Mouse (Mus musculus) hindbrain, embryonic 13.5 days (tissue): ENCODE measurements around the gene Gm10097. TPM values are rescaled to one million over a fixed set of nuclear protein-coding genes. Genes with fewer than 3 reads are reported as not detected.

Source experiments
- ATAC-seq: fragments of 200-750 bp; cut with Nextera tagmentation; 2 replicates; pipeline ENCODE4 v1.8.0; 2017; ENCODE audit warnings: moderate TSS enrichment; ENCODE audit not compliant: low FRiP score
- H3K27ac ChIP-seq: fragments of 300-500 bp; sonication (generic); 2 replicates; pipeline ENCODE4 v1.5.1; 2015; ENCODE audit warnings: inconsistent platforms, mild to moderate bottlenecking, moderate library complexity
- H3K27me3 ChIP-seq: fragments of 300-500 bp; sonication (generic); 2 replicates; pipeline ENCODE4 v1.6.1; 2015; ENCODE audit warnings: mild to moderate bottlenecking, inconsistent platforms
- H3K36me3 ChIP-seq: fragments of 300-500 bp; sonication (generic); 2 replicates; pipeline ENCODE4 v1.6.1; 2015; ENCODE audit warnings: mild to moderate bottlenecking, inconsistent platforms
- H3K4me1 ChIP-seq: fragments of 300-500 bp; sonication (generic); replicated peaks from 2 replicates; pipeline ENCODE4 v1.6.1; 2015; ENCODE audit warnings: inconsistent platforms
- H3K4me2 ChIP-seq: fragments of 300-500 bp; sonication (generic); 2 replicates; pipeline ENCODE4 v1.6.1; 2015; ENCODE audit warnings: inconsistent platforms, mild to moderate bottlenecking, moderate library complexity
- H3K4me3 ChIP-seq: fragments of 300-500 bp; sonication (generic); 2 replicates; pipeline ENCODE4 v1.5.1; 2015; ENCODE audit warnings: mild to moderate bottlenecking, inconsistent platforms
- H3K9ac ChIP-seq: fragments of 300-500 bp; sonication (generic); 2 replicates; pipeline ENCODE4 v1.6.1; 2015; ENCODE audit warnings: mild to moderate bottlenecking, inconsistent platforms
- H3K9me3 ChIP-seq: fragments of 300-500 bp; sonication (generic); 2 replicates; pipeline ENCODE4 v1.6.1; 2016; ENCODE audit warnings: inconsistent platforms
- WGBS: fragments of 180-500 bp; shearing (Covaris S2); methylation state at CpG from one replicate; pipeline ENCODE4 v1.1.7; 2015; 5-methylcytosine and 5-hydroxymethylcytosine counted together
- polyA plus RNA-seq: library from polyadenylated mRNA; unstranded; fragments of >200 nt; fragmentation: Nextera tagmentation; extraction: Ambion mirVana; gene quantifications from 2 replicates; pipeline ENCODE4 v1.2.1, GENCODE M21; 2015

Gene Gm10097
- polyA plus RNA-seq, result 0.09 and 0.12 TPM in 2 replicates

- Histone ChIP-seq H3K27me3 (no peaks in the 10 kb centered on the region), H3K4me1 (no peaks in the 10 kb centered on the region), H3K4me2 (no peak within 1 kb of the TSS), H3K27ac (no peak within 1 kb of the TSS), H3K4me3 (no peak within 1 kb of the TSS), H3K9ac (no peak within 1 kb of the TSS), H3K36me3 (peaks cover 3% of the 10 kb centered on the region; the same call in 1 of the 2 replicates), H3K9me3 (no peaks in the 10 kb centered on the region)
- ATAC-seq, result no peak
- WGBS, result 85% methylated on average over 14 of the region's 14 CpGs
Measured at GRCm38 (mm10) chr10:5068676-5069265, at the start of gene Gm10097. Gene Gm10097 (plus strand): TSS chr10:5069192.

- peaks cover 3% of the 10 kb centered on the region; the same call in 1 of the 2 replicates for H3K27me3 ChIP-seq
- no peak overlapping the region for H3K4me2 ChIP-seq
- 95% methylated on average over 4 of the region's 4 CpGs for WGBS
- no peaks in the 10 kb centered on the region for H3K9me3 ChIP-seq
- no peak for ATAC-seq
- H3K4me3 ChIP-seq, result no peak overlapping the region
- no peak overlapping the region for H3K27ac ChIP-seq
- H3K9ac ChIP-seq, result no peak overlapping the region
- H3K36me3 ChIP-seq, result peaks cover 15% of the 10 kb centered on the region
- no peaks in the 10 kb centered on the region for H3K4me1 ChIP-seq
Measured at GRCm38 (mm10) chr10:5025906-5026305, 43.1 kb upstream of the Gm10097 start.

GRCm38 (mm10) chr10:5027208-5027607 is 41.8 kb upstream of the Gm10097 start:
- no peak overlapping the region for H3K4me2 ChIP-seq
- peaks cover 16% of the 10 kb centered on the region for H3K36me3 ChIP-seq
- no peaks in the 10 kb centered on the region for H3K4me1 ChIP-seq
- no peak for ATAC-seq
- no peaks in the 10 kb centered on the region for H3K9me3 ChIP-seq
- H3K9ac ChIP-seq, result no peak overlapping the region
- no peak overlapping the region for H3K27ac ChIP-seq
- WGBS, result 77% methylated on average over 1 of the region's 1 CpGs
- H3K4me3 ChIP-seq, result no peak overlapping the region
- H3K27me3 ChIP-seq, result peaks cover 3% of the 10 kb centered on the region; the same call in 1 of the 2 replicates

- 90% methylated on average over 9 of the region's 9 CpGs for WGBS
- H3K9ac ChIP-seq, result no peak overlapping the region
- H3K4me1 ChIP-seq, result no peaks in the 10 kb centered on the region
- no peak overlapping the region for H3K27ac ChIP-seq
- ATAC-seq, result no peak
- H3K9me3 ChIP-seq, result no peaks in the 10 kb centered on the region
- H3K4me3 ChIP-seq, result no peak overlapping the region
- H3K27me3 ChIP-seq, result peaks cover 3% of the 10 kb centered on the region; the same call in 1 of the 2 replicates
- H3K4me2 ChIP-seq, result no peak overlapping the region
- peaks cover 23% of the 10 kb centered on the region for H3K36me3 ChIP-seq
Measured at GRCm38 (mm10) chr10:5028301-5028700, 40.7 kb upstream of the Gm10097 start.

GRCm38 (mm10) chr10:5029161-5029560 is 39.8 kb upstream of the Gm10097 start:
- no peaks in the 10 kb centered on the region for H3K9me3 ChIP-seq
- no peak overlapping the region for H3K27ac ChIP-seq
- peaks cover 23% of the 10 kb centered on the region for H3K36me3 ChIP-seq
- peaks cover 3% of the 10 kb centered on the region; the same call in 1 of the 2 replicates for H3K27me3 ChIP-seq
- no peak overlapping the region for H3K4me3 ChIP-seq
- no peaks in the 10 kb centered on the region for H3K4me1 ChIP-seq
- 90% methylated on average over 2 of the region's 2 CpGs for WGBS
- H3K9ac ChIP-seq, result no peak overlapping the region
- no peak for ATAC-seq
- no peak overlapping the region for H3K4me2 ChIP-seq

GRCm38 (mm10) chr10:5029883-5030282 is 39.1 kb upstream of the Gm10097 start:
- Histone ChIP-seq H3K4me3 (no peak overlapping the region), H3K36me3 (peaks cover 23% of the 10 kb centered on the region), H3K27me3 (peaks cover 3% of the 10 kb centered on the region; the same call in 1 of the 2 replicates), H3K4me2 (no peak overlapping the region), H3K9ac (no peak overlapping the region), H3K9me3 (no peaks in the 10 kb centered on the region), H3K27ac (no peak overlapping the region), H3K4me1 (no peaks in the 10 kb centered on the region)
- ATAC-seq, result no peak
- 92% methylated on average over 1 of the region's 1 CpGs for WGBS

GRCm38 (mm10) chr10:5032192-5033048 is 36.6 kb upstream of the Gm10097 start:
- 32% methylated on average over 15 of the region's 15 CpGs for WGBS
- Histone ChIP-seq H3K27me3 (peaks cover 12% of the 10 kb centered on the region), H3K36me3 (peaks cover 40% of the 10 kb centered on the region), H3K27ac (no peak overlapping the region), H3K4me1 (no peaks in the 10 kb centered on the region), H3K4me2 (no peak overlapping the region), H3K9me3 (no peaks in the 10 kb centered on the region), H3K9ac (no peak overlapping the region), H3K4me3 (no peak overlapping the region)
- peak; percentile 61; the same call in 1 of the 2 replicates for ATAC-seq

GRCm38 (mm10) chr10:5041254-5041653 is 27.7 kb upstream of the Gm10097 start:
- H3K4me1 ChIP-seq, result no peaks in the 10 kb centered on the region
- no peak overlapping the region for H3K4me3 ChIP-seq
- 72% methylated on average over 8 of the region's 8 CpGs for WGBS
- H3K4me2 ChIP-seq, result no peak overlapping the region
- H3K36me3 ChIP-seq, result peaks cover 43% of the 10 kb centered on the region
- H3K9ac ChIP-seq, result no peak overlapping the region
- H3K27me3 ChIP-seq, result peaks cover 5% of the 10 kb centered on the region; the same call in 1 of the 2 replicates
- ATAC-seq, result no peak
- no peaks in the 10 kb centered on the region for H3K9me3 ChIP-seq
- no peak overlapping the region for H3K27ac ChIP-seq

GRCm38 (mm10) chr10:5044481-5044880 is 24.5 kb upstream of the Gm10097 start:
- ATAC-seq, result no peak
- WGBS, result 95% methylated on average over 8 of the region's 8 CpGs
- Histone ChIP-seq H3K9ac (no peak overlapping the region), H3K36me3 (peaks cover 52% of the 10 kb centered on the region), H3K9me3 (no peaks in the 10 kb centered on the region), H3K4me1 (no peaks in the 10 kb centered on the region), H3K4me3 (no peak overlapping the region), H3K4me2 (no peak overlapping the region), H3K27ac (no peak overlapping the region), H3K27me3 (no peaks in the 10 kb centered on the region)

GRCm38 (mm10) chr10:5045213-5045612 is 23.8 kb upstream of the Gm10097 start:
- WGBS, result 85% methylated on average over 7 of the region's 7 CpGs
- Histone ChIP-seq H3K9ac (no peak overlapping the region), H3K4me2 (no peak overlapping the region), H3K27me3 (no peaks in the 10 kb centered on the region), H3K27ac (no peak overlapping the region), H3K4me1 (no peaks in the 10 kb centered on the region), H3K36me3 (peaks cover 47% of the 10 kb centered on the region), H3K9me3 (no peaks in the 10 kb centered on the region), H3K4me3 (no peak overlapping the region)
- ATAC-seq, result no peak

GRCm38 (mm10) chr10:5045671-5046070 is 23.3 kb upstream of the Gm10097 start:
- no peak overlapping the region for H3K9ac ChIP-seq
- H3K9me3 ChIP-seq, result no peaks in the 10 kb centered on the region
- no peak overlapping the region for H3K4me3 ChIP-seq
- ATAC-seq, result no peak
- no peaks in the 10 kb centered on the region for H3K27me3 ChIP-seq
- 95% methylated on average over 5 of the region's 5 CpGs for WGBS
- no peak overlapping the region for H3K4me2 ChIP-seq
- peaks cover 42% of the 10 kb centered on the region for H3K36me3 ChIP-seq
- no peak overlapping the region for H3K27ac ChIP-seq
- no peaks in the 10 kb centered on the region for H3K4me1 ChIP-seq

GRCm38 (mm10) chr10:5056243-5056735 is 12.7 kb upstream of the Gm10097 start:
- no peak overlapping the region for H3K4me2 ChIP-seq
- H3K9me3 ChIP-seq, result no peaks in the 10 kb centered on the region
- peaks cover 27% of the 10 kb centered on the region for H3K36me3 ChIP-seq
- 52% methylated on average over 10 of the region's 10 CpGs for WGBS
- no peak overlapping the region for H3K9ac ChIP-seq
- H3K4me3 ChIP-seq, result no peak overlapping the region
- H3K27ac ChIP-seq, result no peak overlapping the region
- H3K27me3 ChIP-seq, result no peaks in the 10 kb centered on the region
- peaks cover 5% of the 10 kb centered on the region; the same call in 1 of the 2 replicates for H3K4me1 ChIP-seq
- ATAC-seq, result no peak
